ENCODE assay signal across 8 mouse cellular contexts in the genomic region with DNA sequence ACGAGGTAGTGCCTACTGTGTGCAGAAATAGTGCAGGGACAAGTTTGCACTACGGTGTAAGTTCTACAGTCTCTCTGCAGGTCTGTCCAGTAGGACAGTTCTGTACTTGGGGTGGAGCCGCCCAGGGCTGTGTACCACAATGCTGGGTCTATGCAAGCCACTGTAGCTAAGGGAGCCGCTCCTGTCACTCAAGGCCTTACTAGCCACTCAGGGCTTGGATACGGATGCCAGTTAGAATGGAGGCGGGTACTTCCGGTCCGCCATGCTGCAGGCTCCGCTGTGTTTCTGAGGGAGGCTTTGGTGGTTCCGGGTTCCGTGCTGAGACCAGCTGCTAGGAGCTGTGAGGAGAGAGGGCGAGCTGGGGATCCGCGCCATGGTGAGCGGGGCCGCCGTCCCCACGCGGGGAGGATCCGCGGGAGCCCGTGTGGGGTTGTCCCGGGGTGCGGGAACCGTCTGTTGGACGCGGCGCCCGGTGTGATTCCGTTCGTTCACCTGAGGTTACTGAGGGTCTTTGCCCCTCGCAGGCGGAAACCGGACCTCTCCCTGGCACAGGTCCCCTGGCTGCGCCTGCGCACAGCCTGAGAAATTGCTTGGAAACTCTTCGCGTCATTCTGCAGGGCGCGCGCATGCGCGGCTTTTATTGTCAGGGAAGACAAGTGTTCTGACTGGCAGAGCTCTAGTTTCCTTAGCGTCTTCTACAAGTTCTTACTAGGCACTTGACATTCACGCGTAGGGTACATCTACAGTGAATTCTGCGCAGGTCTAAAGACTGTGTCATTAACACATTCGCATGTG. TPM values are rescaled to one million over a fixed set of nuclear protein-coding genes. Genes with fewer than 3 reads are reported as not detected.
DNase-seq lines count a peak whose midpoint lies in the region; ATAC-seq and TF ChIP-seq lines count a peak whose summit lies in the region.
"Not testable (repeated sequence)": the region's sequence is repeated elsewhere in the genome, so short reads cannot be mapped to it uniquely, and the experiment has no call there.

No protein-coding gene starts in this region.

- not testable (repeated sequence) for H3K27me3 ChIP-seq in embryonic facial prominence, embryonic 15.5 days; kidney, adult 2 months (replicated peaks; ENCODE audit: control insufficient read depth, insufficient read depth, low read length); limb, embryonic 11.5 days (ENCODE audit: control insufficient read depth, insufficient read depth, low read length); midbrain, embryonic 12.5 days; small intestine, adult 2 months (ENCODE audit: control insufficient read depth, insufficient read depth, low read length)

- H3K9me3 ChIP-seq in embryonic facial prominence, embryonic 15.5 days (replicated peaks); limb, embryonic 11.5 days (ENCODE audit: control insufficient read depth, low read length): not testable (repeated sequence)
- H3K9me3 ChIP-seq in midbrain, embryonic 12.5 days: peaks cover 12% of the 10 kb centered on the region

- peaks cover 13% of the 10 kb centered on the region for H3K36me3 ChIP-seq in embryonic facial prominence, embryonic 15.5 days
- H3K36me3 ChIP-seq in kidney, adult 2 months (ENCODE audit: control insufficient read depth, insufficient read depth, low read length); limb, embryonic 11.5 days (ENCODE audit: control insufficient read depth, insufficient read depth, low read length); small intestine, adult 2 months (ENCODE audit: control insufficient read depth, insufficient read depth, low read length): not testable (repeated sequence)
- H3K36me3 ChIP-seq in midbrain, embryonic 12.5 days: peaks cover 14% of the 10 kb centered on the region

- peak overlapping the region; percentile 40 for H3K4me2 ChIP-seq in embryonic facial prominence, embryonic 15.5 days (replicated peaks)
- H3K4me2 ChIP-seq in limb, embryonic 11.5 days (ENCODE audit: low read depth, severe bottlenecking): peak overlapping the region; percentile 11; the same call in 1 of the 2 replicates
- peak overlapping the region; percentile 46 for H3K4me2 ChIP-seq in midbrain, embryonic 12.5 days (replicated peaks)

- H3K4me3 ChIP-seq in bone marrow macrophage, adult 2 months (ENCODE audit: insufficient read depth, low read length): peak overlapping the region; percentile 52
- peak overlapping the region; percentile 39 for H3K4me3 ChIP-seq in embryonic facial prominence, embryonic 15.5 days (replicated peaks)
- H3K4me3 ChIP-seq in kidney, adult 2 months (ENCODE audit: insufficient read depth, low read depth, low read length): peak overlapping the region; percentile 20; the same call in 1 of the 2 replicates
- peak overlapping the region; percentile 25 for H3K4me3 ChIP-seq in limb, embryonic 11.5 days (ENCODE audit: low read depth, low read length)
- H3K4me3 ChIP-seq in midbrain, embryonic 12.5 days: peak overlapping the region; percentile 37
- H3K4me3 ChIP-seq in small intestine, adult 2 months (ENCODE audit: low read depth, low read length): peak overlapping the region; percentile 33

- H3K9ac ChIP-seq in embryonic facial prominence, embryonic 15.5 days; limb, embryonic 11.5 days (ENCODE audit: low read length); midbrain, embryonic 12.5 days (replicated peaks): not testable (repeated sequence)

- TF ChIP-seq POLR2A in bone marrow macrophage, adult 2 months (IDR thresholded peaks at IDR 0.05; ENCODE audit: borderline replicate concordance, low read depth, low read length); kidney, adult 2 months (IDR thresholded peaks at IDR 0.05; ENCODE audit: low read depth, low read length); small intestine, adult 2 months (IDR thresholded peaks at IDR 0.05; ENCODE audit: low read depth, low read length): not testable (repeated sequence)

- TF ChIP-seq CTCF in bone marrow macrophage, adult 2 months (IDR thresholded peaks at IDR 0.05; ENCODE audit: low read depth, low read length); kidney, adult 2 months (conservative IDR thresholded peaks at IDR 0.05; ENCODE audit: insufficient read depth, insufficient read length, low read depth, low read length); small intestine, adult 2 months (IDR thresholded peaks at IDR 0.05; ENCODE audit: extremely low read depth, insufficient read length, insufficient replicate concordance, low read depth, low read length): not testable (repeated sequence)

- not testable (repeated sequence) for H3K4me1 ChIP-seq in bone marrow macrophage, adult 2 months (ENCODE audit: control insufficient read depth, insufficient read depth, low read length); embryonic facial prominence, embryonic 15.5 days; kidney, adult 2 months (ENCODE audit: control insufficient read depth, insufficient read depth, low read length); limb, embryonic 11.5 days (ENCODE audit: control insufficient read depth, insufficient read depth, low read length); midbrain, embryonic 12.5 days; small intestine, adult 2 months (ENCODE audit: control insufficient read depth, insufficient read depth, insufficient read length, low read length)

- peak; percentile 91 for DNase-seq in A20 (ENCODE audit: low read depth, low spot score)
- DNase-seq in heart, adult 8-10 months (ENCODE audit: low spot score): peak; percentile 53
- peak; percentile 80 for DNase-seq in kidney, adult 2 months
- peak; percentile 78 for DNase-seq in limb, embryonic 11.5 days (ENCODE audit: low spot score)

- peak; percentile 99 for ATAC-seq in embryonic facial prominence, embryonic 15.5 days (ENCODE audit: insufficient number of reproducible peaks, low FRiP score, low TSS enrichment, low read depth)
- peak; percentile 100 for ATAC-seq in limb, embryonic 11.5 days (ENCODE audit: insufficient number of reproducible peaks, low FRiP score, low TSS enrichment, low read depth)
- ATAC-seq in midbrain, embryonic 12.5 days (ENCODE audit: low FRiP score, low read depth): peak; percentile 100

- H3K27ac ChIP-seq in bone marrow macrophage, adult 2 months (ENCODE audit: insufficient read depth, low read depth, low read length); embryonic facial prominence, embryonic 15.5 days (replicated peaks); kidney, adult 2 months (ENCODE audit: insufficient read depth, low read depth, low read length); limb, embryonic 11.5 days (replicated peaks; ENCODE audit: low read depth, low read length); small intestine, adult 2 months (ENCODE audit: insufficient read depth, low read depth, low read length): not testable (repeated sequence)
- 0 out of 2 replicates have a peak overlapping the region, but pooled peaks have one; percentile 3 for H3K27ac ChIP-seq in midbrain, embryonic 12.5 days (replicated peaks)

- WGBS in embryonic facial prominence, embryonic 15.5 days: 3% methylated on average over 14 of the region's 48 CpGs
- 3% methylated on average over 14 of the region's 48 CpGs for WGBS in kidney, adult 2 months
- under 1% methylated on average over 12 of the region's 48 CpGs for WGBS in limb, embryonic 11.5 days
- WGBS in midbrain, embryonic 12.5 days: 4% methylated on average over 14 of the region's 48 CpGs
- 1% methylated on average over 14 of the region's 48 CpGs for WGBS in small intestine, adult 2 months

RNA-seq across cellular contexts. Expression of gene Zfp873, which starts 51.0 kb away (rescaled TPM):
- 3.6 and 4.6 TPM in 2 replicates for polyA plus RNA-seq in bone marrow macrophage, adult 2 months (2012; ENCODE audit: insufficient read depth, insufficient read length, missing spikeins)
- polyA plus RNA-seq in embryonic facial prominence, embryonic 15.5 days (2015; fragmentation: Nextera tagmentation; extraction: Ambion mirVana): 11.4 and 12.1 TPM in 2 replicates
- 1 to 10 TPM; 4.5 to 5.2 (median 5.2) TPM for total RNA-seq in heart, adult 8-10 months (2022)
- 0.73 and 1.3 TPM in 2 replicates for polyA plus RNA-seq in kidney, adult 2 months (2012; rRNA removed)
- 15.2 and 18.0 TPM in 2 replicates for polyA plus RNA-seq in limb, embryonic 11.5 days (2014; fragmentation: Nextera tagmentation; extraction: Ambion mirVana)
- polyA plus RNA-seq in midbrain, embryonic 12.5 days (2016; fragmentation: Nextera tagmentation; extraction: Ambion mirVana): 16.5 and 18.3 TPM in 2 replicates
- polyA plus RNA-seq in small intestine, adult 2 months (2012; rRNA removed): 0.23 and 0.71 TPM in 2 replicates
